Mouse (Mus musculus) midbrain, embryonic 16.5 days (tissue): ENCODE data around the gene Mcm3. TPM values are rescaled to one million over a fixed set of nuclear protein-coding genes. Genes with fewer than 3 reads are reported as not detected.

ENCODE experiments used
- ATAC-seq: fragments of 200-750 bp; cut with Nextera tagmentation; 2 replicates; pipeline ENCODE4 v1.8.0; 2017; ENCODE audit warnings: moderate TSS enrichment
- H3K27ac ChIP-seq: fragments of 300-500 bp; sonication (generic); 2 replicates; pipeline ENCODE4 v1.5.1; 2014; ENCODE audit warnings: mild to moderate bottlenecking, low read length, mixed read lengths
- H3K27me3 ChIP-seq: fragments of 300-500 bp; sonication (generic); 2 replicates; pipeline ENCODE4 v1.6.1; 2014; ENCODE audit warnings: low read depth, low read length, mixed read lengths; ENCODE audit not compliant: control insufficient read depth, insufficient read depth
- H3K36me3 ChIP-seq: fragments of 300-500 bp; sonication (generic); 2 replicates; pipeline ENCODE4 v1.6.1; 2014; ENCODE audit warnings: mild to moderate bottlenecking, low read length, moderate library complexity, mixed read lengths; ENCODE audit not compliant: control insufficient read depth, insufficient read depth
- H3K4me1 ChIP-seq: fragments of 300-500 bp; sonication (generic); 2 replicates; pipeline ENCODE4 v1.6.1; 2014; ENCODE audit warnings: mild to moderate bottlenecking, low read length, mixed read lengths; ENCODE audit not compliant: control insufficient read depth, insufficient read depth
- H3K4me2 ChIP-seq: fragments of 300-500 bp; sonication (generic); 2 replicates; pipeline ENCODE4 v1.6.1; 2014; ENCODE audit warnings: mild to moderate bottlenecking, low read length, mixed read lengths
- H3K4me3 ChIP-seq: fragments of 300-500 bp; sonication (generic); 2 replicates; pipeline ENCODE4 v1.5.1; 2014; ENCODE audit warnings: low read depth, mild to moderate bottlenecking, low read length, moderate library complexity, mixed read lengths
- H3K9ac ChIP-seq: fragments of 300-500 bp; sonication (generic); 2 replicates; pipeline ENCODE4 v1.6.1; 2014; ENCODE audit warnings: low read depth, low read length, mixed read lengths
- H3K9me3 ChIP-seq: fragments of 300-500 bp; sonication (generic); replicated peaks from 2 replicates; pipeline ENCODE4 v1.6.1; 2014; ENCODE audit warnings: mild to moderate bottlenecking, low read length, mixed read lengths; ENCODE audit not compliant: control insufficient read depth, poor library complexity, severe bottlenecking
- WGBS: fragments of 180-500 bp; shearing (Covaris S2); extraction: QIAGEN DNeasy Blood & Tissue Kit; methylation state at CpG from one replicate; pipeline ENCODE4 v1.1.7; 2014; 5-methylcytosine and 5-hydroxymethylcytosine counted together
- polyA plus RNA-seq: library from polyadenylated mRNA; unstranded; fragments of >200 nt; fragmentation: Nextera tagmentation; extraction: Ambion mirVana; gene quantifications from 2 replicates; pipeline ENCODE4 v1.2.1, GENCODE M21; 2015

Mcm3 gene
- polyA plus RNA-seq = 12.2 and 19.0 TPM in 2 replicates

DNA sequence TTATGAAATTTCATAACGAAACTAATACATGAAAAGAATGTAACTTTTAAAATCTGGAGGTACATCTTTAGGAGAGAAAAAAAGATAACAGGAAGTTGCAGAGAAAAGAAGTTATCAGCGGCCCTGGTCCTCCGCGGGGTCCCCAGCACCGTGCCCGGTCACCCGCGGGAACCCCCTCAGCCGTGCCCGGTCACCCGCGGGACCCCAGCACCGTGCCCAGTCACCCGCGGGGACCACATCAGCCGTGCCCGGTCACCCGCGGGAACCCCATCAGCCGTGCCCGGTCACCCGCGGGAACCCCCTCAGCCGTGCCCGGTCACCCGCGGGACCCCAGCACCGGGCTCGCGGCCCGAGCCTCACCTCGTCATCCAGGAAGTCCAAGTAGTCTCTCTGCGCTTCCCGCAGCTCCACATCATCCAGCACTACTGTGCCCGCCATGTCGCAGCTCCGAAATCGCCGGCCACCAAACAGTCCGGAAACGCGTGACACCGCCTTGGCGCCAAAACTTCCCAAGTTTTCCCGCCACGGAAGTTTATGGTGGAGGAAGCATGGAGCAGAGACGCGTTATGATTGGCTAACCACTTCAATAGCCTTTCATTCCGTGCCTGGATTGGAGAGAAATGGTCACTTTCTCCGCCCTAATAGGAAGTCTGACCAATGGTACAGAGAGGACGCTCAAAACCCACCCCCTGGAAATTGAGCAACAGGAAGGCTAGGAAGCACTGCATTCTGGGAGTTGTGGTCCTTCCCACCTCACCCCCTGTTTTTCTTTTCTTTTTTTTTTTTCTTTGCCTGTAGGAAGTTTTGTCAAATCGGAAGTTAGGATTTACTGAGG is at the start of gene Mcm3:
Mcm3 (minus strand) TSS at position 542 of the 835 bp plus-strand sequence.
- Histone ChIP-seq H3K36me3 (no peaks in the 10 kb centered on the region), H3K4me2 (peak within 1 kb of the TSS; percentile 93), H3K9ac (peak within 1 kb of the TSS; percentile 44), H3K27me3 (no peaks in the 10 kb centered on the region), H3K27ac (no peak within 1 kb of the TSS), H3K4me3 (peak within 1 kb of the TSS; percentile 55), H3K4me1 (peaks cover 5% of the 10 kb centered on the region), H3K9me3 (no peaks in the 10 kb centered on the region)
- WGBS = under 1% methylated on average over 52 of the region's 52 CpGs
- peak; percentile 100 for ATAC-seq

DNA sequence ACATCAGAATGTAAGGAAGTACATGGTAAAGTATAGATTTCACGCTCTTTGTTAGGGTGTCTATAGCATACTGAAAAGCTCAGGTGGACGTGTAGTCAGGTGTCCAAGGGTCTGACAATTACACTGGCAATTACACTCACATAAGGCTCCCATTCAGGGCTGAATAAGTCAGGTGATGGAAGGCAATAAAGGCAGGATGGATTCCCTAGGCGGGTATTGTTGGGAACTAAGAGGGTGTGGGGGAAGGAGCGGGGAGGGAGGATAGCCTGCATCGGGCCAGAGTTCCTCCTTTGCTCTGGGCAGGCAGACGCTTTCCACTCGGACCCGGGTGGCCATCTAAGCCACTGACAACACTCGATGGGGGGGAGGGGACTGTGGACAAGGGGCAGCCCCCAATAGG is 47.9 kb upstream of the Mcm3 start:
- Histone ChIP-seq H3K4me1 (peaks cover 5% of the 10 kb centered on the region), H3K27ac (peak overlapping the region; percentile 31; the same call in 1 of the 2 replicates), H3K36me3 (no peaks in the 10 kb centered on the region), H3K4me2 (no peak overlapping the region), H3K9me3 (no peaks in the 10 kb centered on the region), H3K9ac (no peak overlapping the region), H3K4me3 (no peak overlapping the region), H3K27me3 (no peaks in the 10 kb centered on the region)
- ATAC-seq = peak; percentile 63
- WGBS = 24% methylated on average over 9 of the region's 9 CpGs

DNA sequence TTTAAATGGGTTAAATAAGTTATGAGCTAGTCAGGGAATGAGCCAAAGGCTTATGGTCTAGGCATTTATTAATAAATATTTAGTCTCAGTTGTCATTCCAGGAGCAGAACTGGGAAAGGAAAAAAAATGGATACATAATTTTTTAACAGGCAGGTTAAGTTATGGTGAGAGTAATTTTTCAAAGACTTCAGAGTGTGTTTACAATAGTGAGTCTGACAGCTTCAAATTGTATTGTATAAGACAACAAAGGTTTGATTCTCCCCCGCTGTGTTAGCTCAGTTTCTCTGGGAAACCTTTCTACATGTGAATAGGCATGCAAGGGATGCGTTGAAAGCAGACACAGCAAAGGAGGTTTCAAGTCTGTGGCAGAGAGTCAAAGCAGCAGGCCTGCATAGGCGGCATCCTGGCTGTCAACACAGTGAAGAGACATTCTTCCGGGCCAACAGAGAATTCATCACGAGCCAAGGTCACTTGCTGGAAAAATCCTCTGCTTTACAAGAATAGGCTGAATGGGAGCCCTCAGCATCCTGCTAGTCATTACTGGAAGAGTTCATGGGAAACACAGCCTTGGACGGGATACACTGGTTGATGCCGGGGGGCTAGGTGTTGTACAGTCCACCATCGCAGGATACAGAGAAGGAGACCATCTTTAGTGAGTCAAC is 47.3 kb upstream of the Mcm3 start:
- ATAC-seq = peak; percentile 86
- H3K27ac ChIP-seq = peak overlapping the region; percentile 38; the same call in 1 of the 2 replicates
- no peak overlapping the region for H3K4me3 ChIP-seq
- 10% methylated on average over 8 of the region's 8 CpGs for WGBS
- peaks cover 5% of the 10 kb centered on the region for H3K4me1 ChIP-seq
- no peaks in the 10 kb centered on the region for H3K9me3 ChIP-seq
- H3K36me3 ChIP-seq = no peaks in the 10 kb centered on the region
- no peak overlapping the region for H3K4me2 ChIP-seq
- H3K9ac ChIP-seq = no peak overlapping the region
- no peaks in the 10 kb centered on the region for H3K27me3 ChIP-seq

DNA sequence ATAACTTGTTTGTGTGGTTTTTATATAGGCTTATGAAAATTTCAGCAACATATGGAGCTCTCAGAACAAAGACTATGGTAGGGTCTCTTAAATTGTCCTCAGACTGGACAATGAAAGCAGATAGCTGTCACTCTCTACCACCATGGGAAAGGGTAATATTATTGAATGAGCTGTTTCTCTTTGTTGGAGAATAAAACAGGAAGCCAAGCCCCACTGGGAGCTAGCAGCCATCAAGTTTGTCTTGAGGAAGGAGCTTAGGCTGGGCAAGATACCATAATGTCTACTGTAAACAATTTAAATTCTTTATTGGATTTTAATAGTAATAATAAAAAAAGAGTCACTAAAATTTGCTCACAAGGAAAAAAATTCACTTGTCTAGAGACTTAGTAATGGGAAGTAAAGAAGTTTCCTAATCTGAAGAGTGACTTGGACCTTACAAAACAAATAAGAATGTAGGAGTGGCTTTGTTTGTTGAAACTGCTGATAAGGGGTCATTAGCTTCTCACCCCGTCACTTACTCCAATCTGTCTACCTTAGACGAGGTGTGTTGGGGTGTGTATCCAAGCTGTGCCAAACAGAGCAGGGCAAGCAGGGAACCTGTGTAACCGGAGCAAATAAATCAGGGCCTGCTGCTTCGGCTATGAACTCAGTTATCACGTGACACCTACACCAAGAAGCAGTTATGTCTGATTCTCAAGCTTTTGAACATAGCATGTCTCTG is 43.5 kb upstream of the Mcm3 start:
- no peak overlapping the region for H3K4me2 ChIP-seq
- H3K9me3 ChIP-seq = no peaks in the 10 kb centered on the region
- no peak overlapping the region for H3K27ac ChIP-seq
- WGBS = 87% methylated on average over 5 of the region's 5 CpGs
- no peak overlapping the region for H3K4me3 ChIP-seq
- no peaks in the 10 kb centered on the region for H3K36me3 ChIP-seq
- peaks cover 5% of the 10 kb centered on the region for H3K4me1 ChIP-seq
- ATAC-seq = no peak
- H3K27me3 ChIP-seq = no peaks in the 10 kb centered on the region
- H3K9ac ChIP-seq = no peak overlapping the region

DNA sequence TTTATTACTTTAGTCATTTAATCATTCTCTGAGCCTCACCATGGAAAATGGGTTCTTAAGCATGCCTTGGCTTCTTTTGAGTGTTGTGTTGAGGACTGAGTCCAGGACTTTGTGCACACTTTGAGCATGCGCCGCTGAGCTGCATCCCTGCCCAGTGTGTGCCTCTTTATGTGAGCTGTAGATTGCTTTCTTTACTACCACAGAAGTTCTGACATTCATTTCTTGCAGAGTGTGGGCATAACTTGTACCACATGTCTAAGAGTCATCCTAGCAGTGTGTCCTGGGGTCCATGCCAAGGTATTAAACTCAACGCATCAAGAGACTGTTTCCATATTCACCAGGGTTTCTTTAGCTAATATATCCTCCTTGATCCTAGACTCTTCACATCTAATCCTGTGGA is 41.8 kb upstream of the Mcm3 start:
- Histone ChIP-seq H3K36me3 (no peaks in the 10 kb centered on the region), H3K9me3 (no peaks in the 10 kb centered on the region), H3K4me3 (no peak overlapping the region), H3K4me2 (no peak overlapping the region), H3K4me1 (no peaks in the 10 kb centered on the region), H3K9ac (no peak overlapping the region), H3K27me3 (no peaks in the 10 kb centered on the region), H3K27ac (no peak overlapping the region)
- no peak for ATAC-seq
- WGBS = 79% methylated on average over 3 of the region's 3 CpGs

GRCm38 (mm10) chr1:20860775-20861174 is 40.7 kb upstream of the Mcm3 start:
- ATAC-seq = no peak
- Histone ChIP-seq H3K4me1 (no peaks in the 10 kb centered on the region), H3K27me3 (no peaks in the 10 kb centered on the region), H3K9ac (no peak overlapping the region), H3K9me3 (no peaks in the 10 kb centered on the region), H3K4me2 (no peak overlapping the region), H3K36me3 (no peaks in the 10 kb centered on the region), H3K27ac (no peak overlapping the region), H3K4me3 (no peak overlapping the region)
- 80% methylated on average over 3 of the region's 3 CpGs for WGBS

DNA sequence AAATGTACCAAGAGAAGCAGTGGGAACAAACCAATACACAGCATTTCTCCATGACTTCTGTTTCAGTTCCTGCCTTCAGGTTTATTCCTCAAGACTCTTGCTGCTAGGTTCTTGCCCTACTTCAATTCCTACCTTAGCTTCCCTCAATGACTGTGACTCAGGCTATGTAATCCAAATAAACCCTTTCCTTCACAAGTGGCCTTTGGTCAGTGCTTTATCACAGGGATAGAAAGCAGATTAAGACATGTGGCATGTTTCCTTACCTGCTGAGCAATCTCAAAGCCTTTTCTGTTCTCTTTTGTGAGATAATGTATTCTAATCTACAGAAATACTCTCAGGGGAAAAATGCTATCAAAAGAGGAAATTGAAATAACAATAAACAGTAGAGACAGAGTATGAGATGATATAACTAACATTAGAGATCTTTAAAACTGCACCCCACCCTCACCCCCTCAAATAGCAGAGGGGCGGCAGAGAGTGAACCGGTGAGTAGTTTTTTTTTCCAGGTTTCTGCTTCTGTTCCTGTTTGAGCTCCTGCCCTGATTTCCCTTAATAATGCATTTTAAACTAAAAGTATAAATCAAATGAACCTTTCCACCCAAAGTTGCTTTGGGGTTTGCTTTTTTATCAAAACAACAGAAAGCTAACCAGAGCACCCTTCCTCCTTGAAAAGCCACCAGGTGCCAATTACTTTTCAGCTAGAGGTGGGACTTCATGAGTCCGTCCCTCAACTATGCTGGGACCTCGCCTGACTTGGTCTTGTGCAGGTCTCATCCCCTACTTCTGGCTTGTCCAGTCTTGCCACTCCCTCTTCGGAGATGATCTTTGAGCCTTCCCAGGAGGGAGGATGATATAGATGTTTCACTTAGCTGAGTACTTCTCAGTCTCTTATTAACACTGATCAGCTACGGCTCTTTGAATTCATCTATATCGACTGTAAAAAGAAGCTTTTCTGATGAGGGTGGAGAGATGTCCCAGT is 37.1 kb upstream of the Mcm3 start:
- H3K4me3 ChIP-seq = no peak overlapping the region
- WGBS = 88% methylated on average over 7 of the region's 7 CpGs
- no peak overlapping the region for H3K9ac ChIP-seq
- ATAC-seq = no peak
- H3K9me3 ChIP-seq = no peaks in the 10 kb centered on the region
- H3K4me1 ChIP-seq = no peaks in the 10 kb centered on the region
- H3K4me2 ChIP-seq = no peak overlapping the region
- no peak overlapping the region for H3K27ac ChIP-seq
- H3K27me3 ChIP-seq = no peaks in the 10 kb centered on the region
- no peaks in the 10 kb centered on the region for H3K36me3 ChIP-seq

- Histone ChIP-seq H3K36me3 (no peaks in the 10 kb centered on the region), H3K27ac (no peak overlapping the region), H3K4me1 (no peaks in the 10 kb centered on the region), H3K27me3 (no peaks in the 10 kb centered on the region), H3K9ac (no peak overlapping the region), H3K4me3 (no peak overlapping the region), H3K9me3 (no peaks in the 10 kb centered on the region), H3K4me2 (no peak overlapping the region)
- no peak for ATAC-seq
- WGBS = 59% methylated on average over 3 of the region's 3 CpGs
Observed at GRCm38 (mm10) chr1:20839911-20840310, 19.8 kb upstream of the Mcm3 start.
